ENCODE assay signal across 7 mouse cellular contexts in the genomic region with DNA sequence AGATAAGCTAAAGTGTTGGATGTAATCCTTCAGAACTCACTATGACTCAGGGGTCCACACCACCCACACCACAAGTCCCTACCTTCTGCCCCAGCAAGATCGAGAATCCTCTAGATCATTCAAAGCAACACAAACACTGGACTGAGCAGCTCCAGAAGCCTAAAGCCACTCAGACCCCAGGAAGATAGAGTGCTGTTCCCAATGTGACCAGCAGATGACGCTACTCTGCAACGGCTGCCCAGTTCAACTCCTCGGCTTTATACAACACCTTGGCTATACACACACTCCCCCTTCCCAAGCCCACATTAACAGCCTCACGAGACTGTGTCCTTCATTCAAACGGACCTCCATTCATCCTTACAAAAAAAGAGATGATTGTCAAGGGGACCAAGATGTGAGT. TPM values are rescaled to one million over a fixed set of nuclear protein-coding genes. Genes with fewer than 3 reads are reported as not detected.
DNase-seq lines count a peak whose midpoint lies in the region; ATAC-seq and TF ChIP-seq lines count a peak whose summit lies in the region.

No protein-coding gene starts in this region.

- TF ChIP-seq CTCF in kidney, adult 2 months (conservative IDR thresholded peaks at IDR 0.05; ENCODE audit: insufficient read depth, insufficient read length, low read depth, low read length) = peak; percentile 88
- TF ChIP-seq CTCF in E14TG2a.4 (conservative IDR thresholded peaks at IDR 0.05; ENCODE audit: low read length) = peak; percentile 100

- ATAC-seq in kidney, embryonic 16.5 days (ENCODE audit: low FRiP score, low TSS enrichment) = no peak
- no peak for ATAC-seq in forebrain, embryonic 14.5 days

- no peaks in the 10 kb centered on the region for H3K9me3 ChIP-seq in kidney, embryonic 16.5 days (ENCODE audit: low read length)
- no peaks in the 10 kb centered on the region for H3K9me3 ChIP-seq in E14TG2a.4 (ENCODE audit: low read length)
- no peaks in the 10 kb centered on the region for H3K9me3 ChIP-seq in forebrain, embryonic 14.5 days (replicated peaks; ENCODE audit: control insufficient read depth, low read length)

- no peak overlapping the region for H3K9ac ChIP-seq in kidney, embryonic 16.5 days (replicated peaks; ENCODE audit: low read length)
- H3K9ac ChIP-seq in forebrain, embryonic 14.5 days (ENCODE audit: low read length) = no peak overlapping the region

- H3K4me2 ChIP-seq in kidney, embryonic 16.5 days (replicated peaks; ENCODE audit: low read depth, low read length) = no peak overlapping the region
- no peak overlapping the region for H3K4me2 ChIP-seq in forebrain, embryonic 14.5 days (ENCODE audit: low read length)

- H3K36me3 ChIP-seq in kidney, adult 2 months (ENCODE audit: control insufficient read depth, insufficient read depth, low read length) = no peaks in the 10 kb centered on the region
- H3K36me3 ChIP-seq in kidney, embryonic 16.5 days (ENCODE audit: insufficient read depth, low read length) = no peaks in the 10 kb centered on the region
- H3K36me3 ChIP-seq in E14TG2a.4 (ENCODE audit: insufficient read depth, low read length) = peaks cover 17% of the 10 kb centered on the region
- no peaks in the 10 kb centered on the region for H3K36me3 ChIP-seq in forebrain, embryonic 14.5 days (ENCODE audit: control insufficient read depth, insufficient read depth, low read length)

- no peak overlapping the region for H3K4me3 ChIP-seq in kidney, adult 2 months (ENCODE audit: insufficient read depth, low read depth, low read length)
- H3K4me3 ChIP-seq in kidney, embryonic 16.5 days (ENCODE audit: low read length) = no peak overlapping the region
- peak overlapping the region; percentile 21; the same call in 1 of the 2 replicates for H3K4me3 ChIP-seq in E14TG2a.4 (replicated peaks; ENCODE audit: low read length)
- H3K4me3 ChIP-seq in forebrain, embryonic 14.5 days (ENCODE audit: low read depth, low read length) = no peak overlapping the region

- DNase-seq in kidney, adult 2 months = peak; percentile 55
- peak; percentile 32 for DNase-seq in T-cell, adult 2 months (ENCODE audit: low spot score)
- DNase-seq in gastrocnemius, postnatal 4 days (ENCODE audit: low spot score in 2 of 2) = peak; percentile 44 to 51
- DNase-seq in lung, postnatal 25 days (ENCODE audit: low spot score) = peak; percentile 47
- DNase-seq in forebrain, embryonic 14.5 days (ENCODE audit: low spot score) = no peak

- no peaks in the 10 kb centered on the region for H3K4me1 ChIP-seq in kidney, adult 2 months (ENCODE audit: control insufficient read depth, insufficient read depth, low read length)
- H3K4me1 ChIP-seq in kidney, embryonic 16.5 days (ENCODE audit: insufficient read depth, low read length) = peaks cover 5% of the 10 kb centered on the region
- peaks cover 40% of the 10 kb centered on the region for H3K4me1 ChIP-seq in E14TG2a.4 (replicated peaks; ENCODE audit: low read depth, low read length)
- H3K4me1 ChIP-seq in forebrain, embryonic 14.5 days (ENCODE audit: control insufficient read depth, insufficient read depth, low read length) = no peaks in the 10 kb centered on the region

- WGBS in kidney, adult 2 months = 32% methylated on average over 6 of the region's 6 CpGs
- WGBS in kidney, embryonic 16.5 days = 36% methylated on average over 6 of the region's 6 CpGs
- WGBS in forebrain, embryonic 14.5 days = 32% methylated on average over 6 of the region's 6 CpGs

- H3K27ac ChIP-seq in kidney, adult 2 months (ENCODE audit: insufficient read depth, low read depth, low read length) = no peak overlapping the region
- no peak overlapping the region for H3K27ac ChIP-seq in kidney, embryonic 16.5 days (ENCODE audit: low read length)
- H3K27ac ChIP-seq in forebrain, embryonic 14.5 days (ENCODE audit: low read depth, low read length) = no peak overlapping the region

- TF ChIP-seq POLR2A in kidney, adult 2 months (IDR thresholded peaks at IDR 0.05; ENCODE audit: low read depth, low read length) = no peak

- no peaks in the 10 kb centered on the region for H3K27me3 ChIP-seq in kidney, adult 2 months (replicated peaks; ENCODE audit: control insufficient read depth, insufficient read depth, low read length)
- no peaks in the 10 kb centered on the region for H3K27me3 ChIP-seq in kidney, embryonic 16.5 days (ENCODE audit: insufficient read depth, low read length)
- peaks cover 13% of the 10 kb centered on the region for H3K27me3 ChIP-seq in E14TG2a.4 (ENCODE audit: insufficient read depth, low read length)
- H3K27me3 ChIP-seq in forebrain, embryonic 14.5 days (replicated peaks; ENCODE audit: control insufficient read depth, insufficient read depth, low read length) = no peaks in the 10 kb centered on the region

RNA-seq across cellular contexts. Expression of a gene that starts 8.2 kb away (rescaled TPM):
- polyA plus RNA-seq in kidney, adult 2 months (2012; rRNA removed) = 12.6 and 15.5 TPM in 2 replicates
- polyA plus RNA-seq in kidney, embryonic 16.5 days (2015; fragmentation: Nextera tagmentation; extraction: Ambion mirVana) = 5.8 and 6.6 TPM in 2 replicates
- 1 to 10 TPM; 1.2 to 1.4 TPM for total RNA-seq in gastrocnemius, postnatal 4 days (2021)
- polyA plus RNA-seq in forebrain, embryonic 14.5 days (2014; fragmentation: Nextera tagmentation; extraction: Ambion mirVana) = 34.1 and 48.7 TPM in 2 replicates

RNA-seq across cellular contexts. Expression of a gene that starts 20.1 kb away (rescaled TPM):
- polyA plus RNA-seq in kidney, adult 2 months (2012; rRNA removed) = 14.2 and 14.3 TPM in 2 replicates
- polyA plus RNA-seq in kidney, embryonic 16.5 days (2015; fragmentation: Nextera tagmentation; extraction: Ambion mirVana) = 1.8 and 2.2 TPM in 2 replicates
- 1 to 10 TPM; 1.3 to 1.6 TPM for total RNA-seq in gastrocnemius, postnatal 4 days (2021)
- polyA plus RNA-seq in forebrain, embryonic 14.5 days (2014; fragmentation: Nextera tagmentation; extraction: Ambion mirVana) = 0.17 and 0.27 TPM in 2 replicates

RNA-seq across cellular contexts. Expression of a gene that starts 39.4 kb away (rescaled TPM):
- polyA plus RNA-seq in kidney, adult 2 months (2012; rRNA removed) = 24.8 and 26.5 TPM in 2 replicates
- 11.7 and 13.9 TPM in 2 replicates for polyA plus RNA-seq in kidney, embryonic 16.5 days (2015; fragmentation: Nextera tagmentation; extraction: Ambion mirVana)
- total RNA-seq in gastrocnemius, postnatal 4 days (2021) = 10 to 100 TPM; 11.8 to 14.8 TPM
- polyA plus RNA-seq in forebrain, embryonic 14.5 days (2014; fragmentation: Nextera tagmentation; extraction: Ambion mirVana) = 0.19 and 0.24 TPM in 2 replicates

RNA-seq across cellular contexts. Expression of a gene that starts 57.9 kb away (rescaled TPM):
- 62.0 and 62.8 TPM in 2 replicates for polyA plus RNA-seq in kidney, adult 2 months (2012; rRNA removed)
- 50.1 and 56.1 TPM in 2 replicates for polyA plus RNA-seq in kidney, embryonic 16.5 days (2015; fragmentation: Nextera tagmentation; extraction: Ambion mirVana)
- 10 to 100 TPM; 40.9 to 41.0 TPM for total RNA-seq in gastrocnemius, postnatal 4 days (2021)
- polyA plus RNA-seq in forebrain, embryonic 14.5 days (2014; fragmentation: Nextera tagmentation; extraction: Ambion mirVana) = 55.9 and 63.2 TPM in 2 replicates

Comparison
In these comparisons a context has a peak if more than half of its experiments do, and no peak if none do; other contexts are left out.
1. RNA of a gene that starts 39.4 kb away (polyA plus RNA-seq): 24.8 to 26.5 TPM in kidney, adult 2 months and 11.7 to 13.9 TPM in kidney, embryonic 16.5 days; 0.19 to 0.24 TPM in forebrain, embryonic 14.5 days; every median in the first group is over 10 times any median in the second.